Mouse (Mus musculus) urinary bladder, postnatal 10 days (tissue): ENCODE measurements around the gene Mmgt2.

Source experiments
- DNase-seq: peaks from one replicate; pipeline ENCODE4 v3.0.0; 2022; ENCODE audit warnings: low spot score

Mmgt2 gene

GRCm38 (mm10) chr11:62621586-62622283, 26.7 kb upstream of the Mmgt2 start:
- no peak for DNase-seq

GRCm38 (mm10) chr11:62622850-62623249, 25.6 kb upstream of the Mmgt2 start:
- no peak for DNase-seq

GRCm38 (mm10) chr11:62624341-62625291, 23.8 kb upstream of the Mmgt2 start:
- no peak for DNase-seq

GRCm38 (mm10) chr11:62629352-62630224, 18.9 kb upstream of the Mmgt2 start:
- no peak for DNase-seq

- no peak for DNase-seq
Measured at GRCm38 (mm10) chr11:62630225-62630821, 18.1 kb upstream of the Mmgt2 start.

- DNase-seq = no peak
Measured at GRCm38 (mm10) chr11:62631138-62631537, 17.3 kb upstream of the Mmgt2 start.

GRCm38 (mm10) chr11:62635406-62635805, 13.1 kb upstream of the Mmgt2 start:
- DNase-seq = no peak

GRCm38 (mm10) chr11:62636105-62636839, 12.2 kb upstream of the Mmgt2 start:
- DNase-seq = no peak

GRCm38 (mm10) chr11:62636840-62637221, 11.6 kb upstream of the Mmgt2 start:
- no peak for DNase-seq

GRCm38 (mm10) chr11:62637401-62637800, 11.1 kb upstream of the Mmgt2 start:
- DNase-seq = no peak

GRCm38 (mm10) chr11:62637806-62638205, 10.7 kb upstream of the Mmgt2 start:
- DNase-seq = no peak

- no peak for DNase-seq
Measured at GRCm38 (mm10) chr11:62638402-62638801, 10.1 kb upstream of the Mmgt2 start.

- no peak for DNase-seq
Measured at GRCm38 (mm10) chr11:62640378-62640777, 8.1 kb upstream of the Mmgt2 start.

- DNase-seq = no peak
Measured at GRCm38 (mm10) chr11:62642023-62642844, 6.2 kb upstream of the Mmgt2 start.

- no peak for DNase-seq
Measured at GRCm38 (mm10) chr11:62643011-62643631, 5.3 kb upstream of the Mmgt2 start.

GRCm38 (mm10) chr11:62643681-62644363, 4.6 kb upstream of the Mmgt2 start:
- no peak for DNase-seq

GRCm38 (mm10) chr11:62644602-62645336, 3.7 kb upstream of the Mmgt2 start:
- DNase-seq = no peak

GRCm38 (mm10) chr11:62645337-62645675, 3.2 kb upstream of the Mmgt2 start:
- no peak for DNase-seq
